Mouse (Mus musculus) heart, postnatal 14 days (tissue): ENCODE measurements at regions not wholly inside any gene's neighbourhood (a gene's known extent, or its start where the extent isn't known, plus 50 kb on each side); places are given as distances from the start of the nearest gene placed in this dataset.

ENCODE experiments used
- DNase-seq, 2 experiments: peaks; one replicate each; pipeline ENCODE4 v3.0.0; 2021 to 2022
- intact Hi-C: fragments of 180-260 bp; cut with DNase I; formaldehyde crosslinking; loops from one replicate; pipeline ENCODE4 v1.15.1; 2025

GRCm38 (mm10) chr6:121560852-121561251 is 74.3 kb upstream of the A2m start:
- peak; percentile 24 to 32 for DNase-seq
- intact Hi-C loops, result loop anchor here (5.0 kb wide), 1 partner anchor 831 kb away; no protein-coding TSS in a partner anchor

- intact Hi-C loops, result loop anchor here (5.0 kb wide), 1 partner anchor 832 kb away; no protein-coding TSS in a partner anchor
- DNase-seq, result no peak
These were observed 74.8 kb upstream of the A2m start for GRCm38 (mm10) chr6:121560393-121560793.

DNA sequence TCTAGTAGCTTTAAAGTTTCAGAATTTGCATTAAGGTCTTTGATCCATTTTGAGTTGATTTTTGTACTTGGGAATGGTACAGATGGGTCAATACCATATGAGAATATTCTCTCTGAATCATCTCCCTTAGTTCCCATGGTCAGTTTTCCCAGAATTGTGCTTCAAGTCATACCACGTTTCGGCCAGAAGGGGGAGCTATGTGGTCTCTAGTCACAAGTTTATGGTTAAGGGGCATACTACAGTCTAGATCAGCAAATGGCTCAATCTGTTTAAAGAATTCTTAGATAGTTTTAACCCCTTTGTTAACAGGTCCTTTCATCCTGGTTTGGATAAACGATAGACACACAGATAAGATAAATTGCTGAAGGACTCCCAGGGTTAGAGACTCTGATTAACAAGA is 78.7 kb upstream of the A2m start:
- intact Hi-C loops, result loop anchor here (5.0 kb wide), 1 partner anchor 746 kb away; no protein-coding TSS in a partner anchor
- DNase-seq, result peak in 1 of 2 experiments; percentile 5

- intact Hi-C loops, result no loop called here
- no peak for DNase-seq
These were observed 80.1 kb upstream of the Iqsec3 start for GRCm38 (mm10) chr6:121553501-121554132.

- intact Hi-C loops, result loop anchor here (1.0 to 5.0 kb wide), 2 partner anchors 195 to 346 kb away; no protein-coding TSS in a partner anchor
- no peak for DNase-seq
These were observed 60.0 kb upstream of the Iqsec3 start for GRCm38 (mm10) chr6:121533521-121533920.

- intact Hi-C loops, result loop anchor here (1.0 to 5.0 kb wide), 2 partner anchors 195 to 346 kb away; no protein-coding TSS in a partner anchor
- peak; percentile 55 to 63 for DNase-seq
These were observed 59.4 kb upstream of the Iqsec3 start for GRCm38 (mm10) chr6:121532926-121533325.

GRCm38 (mm10) chr6:121531825-121532389 is 58.4 kb upstream of the Iqsec3 start:
- intact Hi-C loops, result loop anchor here (5.0 kb wide), 1 partner anchor 345 kb away; no protein-coding TSS in a partner anchor
- no peak for DNase-seq

GRCm38 (mm10) chr6:121527281-121527680 is 53.8 kb upstream of the Iqsec3 start:
- intact Hi-C loops, result no loop called here
- DNase-seq, result no peak

DNA sequence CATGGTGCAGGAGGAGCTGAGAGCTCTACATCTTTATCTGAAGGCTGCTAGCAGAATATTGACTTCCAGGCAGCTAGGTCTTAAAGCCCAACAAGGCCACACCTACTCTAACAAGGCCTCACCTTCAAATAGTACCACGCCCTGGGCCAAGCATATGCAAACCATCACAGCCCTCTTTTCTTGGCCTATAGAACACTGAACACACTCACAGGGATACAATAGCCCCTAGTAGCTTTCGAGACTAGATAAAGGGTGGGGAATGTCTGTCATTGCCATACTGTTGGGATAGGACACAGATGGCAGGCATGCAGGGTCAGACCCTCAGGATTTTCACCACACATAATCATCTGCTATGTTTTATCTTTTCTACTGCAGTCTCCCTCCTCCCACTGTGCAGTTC is 52.6 kb upstream of the Iqsec3 start:
- intact Hi-C loops, result no loop called here

DNA sequence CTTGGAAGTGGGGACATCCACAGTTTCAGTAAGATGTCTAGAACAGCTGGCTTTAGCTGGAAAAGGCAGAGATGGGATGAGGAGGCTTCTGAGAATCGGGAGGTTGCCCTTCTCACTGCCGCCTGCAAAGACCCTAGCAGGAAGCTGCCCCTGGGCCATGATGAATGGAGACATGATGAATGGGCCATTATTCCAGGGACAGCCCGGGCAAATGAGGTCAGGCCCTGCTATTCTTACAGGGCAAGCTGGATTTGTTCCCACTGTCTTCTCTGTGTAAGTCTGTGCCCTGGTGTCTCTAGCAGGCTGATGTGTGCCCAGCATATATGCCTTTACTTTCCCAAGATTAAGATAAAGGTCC is 51.1 kb upstream of the Iqsec3 start:
- no peak for DNase-seq
- intact Hi-C loops, result no loop called here

More for the DNA sequence above, 52.6 kb upstream of the Iqsec3 start:
- DNase-seq, result no peak

- intact Hi-C loops, result no loop called here
- DNase-seq, result peak; percentile 55 to 70
These were observed 50.6 kb upstream of the Iqsec3 start for GRCm38 (mm10) chr6:121523882-121524612.
